Mouse (Mus musculus) T-helper 1 cell (primary cell): ENCODE measurements at regions not wholly inside any gene's neighbourhood (a gene's known extent, or its start where the extent isn't known, plus 50 kb on each side); places are given as distances from the start of the nearest gene placed in this dataset.

Source experiments
- in situ Hi-C: fragments of 300-600 bp; cut with MboI, MseI; formaldehyde crosslinking; loops from one replicate; pipeline ENCODE4 v1.15.1; 2025; ENCODE audit warnings: high pct_unique_total_duplicates

DNA sequence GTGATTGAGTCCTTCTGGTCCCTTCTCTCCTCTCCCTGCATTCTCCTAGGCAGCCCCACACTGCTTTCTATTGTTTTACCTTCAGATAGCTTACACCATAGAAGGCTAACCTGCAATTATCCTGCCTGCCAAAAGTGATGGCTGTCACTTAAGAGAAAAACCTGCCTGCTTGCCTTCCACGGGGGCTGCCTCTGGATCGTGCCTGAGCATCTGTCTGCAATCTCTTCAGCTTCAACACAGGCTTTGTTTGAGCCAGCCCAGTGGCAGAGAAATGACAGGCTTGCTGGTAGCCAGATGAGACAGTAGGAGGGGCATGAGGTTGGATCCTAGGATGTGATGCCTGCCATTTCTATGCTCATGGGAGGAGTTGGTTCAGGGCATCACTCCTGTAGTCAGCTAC is 345.2 kb upstream of the Tshz3 start:
- in situ Hi-C loops: no loop called here

DNA sequence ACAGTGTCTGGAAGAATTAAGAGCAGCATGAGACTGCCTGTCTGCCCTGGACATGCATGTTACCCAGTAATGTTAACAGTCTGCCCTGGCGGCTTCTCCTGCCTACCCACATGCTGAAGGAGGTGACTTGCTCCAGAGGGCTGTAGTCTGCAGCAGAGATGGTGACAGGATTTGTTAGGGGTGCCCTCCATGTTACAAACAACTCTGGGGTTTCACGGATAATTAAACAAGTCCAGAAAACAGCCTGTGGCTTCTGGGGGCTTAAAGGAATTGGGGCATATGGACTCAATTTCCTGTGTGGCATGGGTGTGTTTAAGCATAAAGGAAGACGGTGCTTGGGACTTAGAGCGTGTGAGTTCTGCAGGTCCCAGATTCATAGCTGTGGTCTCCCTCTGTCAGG is 347.3 kb upstream of the Tshz3 start:
- in situ Hi-C loops: no loop called here

- in situ Hi-C loops: no loop called here
Observed at GRCm38 (mm10) chr7:36348195-36348594, 349.7 kb upstream of the Tshz3 start.

DNA sequence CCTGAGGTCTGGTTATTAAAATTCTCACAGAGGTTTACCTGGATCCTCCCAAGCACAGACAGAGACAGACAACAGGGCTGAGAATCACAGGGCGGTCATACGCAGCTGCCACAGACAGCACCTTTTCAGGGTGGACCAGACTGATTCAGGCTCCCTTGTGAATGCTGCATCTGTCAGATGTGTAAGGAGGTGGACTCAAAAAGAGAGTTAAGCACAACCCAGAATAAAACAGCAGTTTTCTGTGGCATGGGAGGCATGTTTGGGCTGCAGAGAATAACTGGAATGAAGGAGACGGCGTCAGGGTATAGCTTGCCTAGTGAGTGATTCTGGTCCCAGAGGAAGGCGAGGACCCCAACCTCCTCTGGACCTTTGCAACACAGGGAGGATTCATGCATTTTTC is 363.1 kb upstream of the Tshz3 start:
- in situ Hi-C loops: no loop called here

DNA sequence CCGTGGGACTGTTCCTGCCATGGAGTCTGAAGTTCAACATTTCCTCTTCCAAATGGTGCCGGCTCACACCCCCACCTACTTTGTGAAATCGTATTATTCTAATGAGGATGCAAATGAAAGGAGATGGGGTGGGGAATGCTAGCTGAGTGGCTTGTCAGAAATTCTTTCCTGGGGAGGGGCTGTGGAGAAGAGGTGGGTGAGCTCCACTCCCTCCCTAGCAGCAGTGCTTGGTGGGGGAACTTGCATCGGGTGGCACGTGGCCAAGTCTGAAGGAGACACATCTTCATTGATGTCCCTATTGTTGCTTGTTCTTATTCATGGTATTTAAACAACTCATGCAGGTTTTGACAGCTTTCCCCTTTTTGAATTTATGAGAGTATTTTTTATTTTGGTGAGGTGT is 363.8 kb upstream of the Tshz3 start:
- in situ Hi-C loops: no loop called here

GRCm38 (mm10) chr7:36332633-36333032 is 365.3 kb upstream of the Tshz3 start:
- in situ Hi-C loops: no loop called here

DNA sequence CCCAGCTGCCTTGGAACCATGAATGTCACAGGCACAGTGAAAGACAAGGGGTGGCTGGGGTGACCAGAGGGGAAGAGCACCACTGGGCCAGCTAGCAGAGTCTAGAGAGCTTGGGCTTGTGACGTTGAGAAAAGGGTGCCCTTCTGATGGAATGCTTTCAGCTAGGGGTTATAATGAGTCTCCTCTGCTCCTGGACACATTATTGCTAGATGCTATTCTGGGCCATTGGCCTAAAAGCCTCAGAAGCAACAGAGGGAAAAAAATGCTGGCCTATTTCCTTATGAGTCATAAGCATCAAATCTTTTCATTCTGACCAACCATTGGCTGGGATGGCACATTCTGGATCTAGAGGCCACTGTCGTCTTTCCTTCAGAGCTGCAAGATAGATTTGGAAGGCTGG is 369.8 kb upstream of the Tshz3 start:
- in situ Hi-C loops: no loop called here

- in situ Hi-C loops: no loop called here
Observed at GRCm38 (mm10) chr7:36324035-36324434, 373.9 kb upstream of the Tshz3 start.

DNA sequence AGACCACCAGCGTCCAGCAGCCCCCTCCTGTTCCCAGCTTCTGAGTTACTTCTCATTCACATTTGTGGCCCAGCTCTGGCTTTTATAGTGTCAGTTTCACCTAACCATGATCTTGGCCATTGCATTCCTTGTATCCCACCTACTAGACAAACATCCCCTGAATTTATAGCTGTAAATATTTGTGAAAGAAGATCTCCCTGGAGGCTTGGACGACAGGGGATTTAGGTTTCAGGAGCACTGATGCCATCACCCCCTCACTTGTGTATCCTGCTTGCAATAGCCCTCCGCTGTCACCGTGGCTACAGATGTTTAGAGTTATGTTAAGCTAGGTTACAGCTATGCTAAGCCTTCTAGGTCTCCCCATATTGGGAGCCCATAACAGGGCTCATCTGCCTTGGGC is 375.7 kb upstream of the Tshz3 start:
- in situ Hi-C loops: no loop called here

DNA sequence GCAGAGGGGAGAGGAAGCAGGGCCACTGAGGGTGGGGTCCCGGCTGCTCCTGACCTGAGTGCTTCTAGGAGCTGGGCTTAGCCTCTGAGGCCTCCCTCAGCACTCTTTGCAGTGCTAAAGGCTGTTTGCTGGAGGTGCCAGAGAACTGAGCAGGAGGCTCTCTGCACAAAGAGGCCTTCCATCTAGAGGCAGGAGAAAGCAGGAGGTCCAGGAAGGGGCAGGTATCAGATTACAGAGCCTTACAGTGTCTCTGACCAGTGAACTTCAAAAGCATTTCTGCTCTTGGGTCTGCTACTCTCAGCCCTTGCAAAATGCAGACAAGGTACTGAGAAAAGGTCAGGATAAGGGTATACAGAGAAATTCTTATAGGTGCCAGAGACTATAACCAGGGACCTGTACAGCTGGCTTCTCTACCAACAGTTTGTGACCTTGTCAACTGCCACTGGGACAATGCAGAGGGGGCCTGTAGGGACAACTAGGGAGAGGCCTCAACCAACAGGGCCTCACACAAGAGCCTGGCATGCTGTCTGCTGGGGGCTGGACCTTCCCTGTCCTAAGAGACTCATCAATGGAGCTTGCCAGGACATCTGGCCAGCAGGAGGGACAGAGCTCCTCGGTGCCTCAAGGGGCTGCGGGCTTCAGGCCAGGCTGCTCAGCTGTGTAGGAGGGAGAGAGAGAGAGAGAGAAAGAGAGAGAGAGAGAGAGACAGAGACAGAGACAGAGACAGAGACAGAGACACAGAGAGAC is 380.3 kb upstream of the Tshz3 start:
- in situ Hi-C loops: no loop called here

GRCm38 (mm10) chr7:36313751-36314150 is 384.2 kb upstream of the Tshz3 start:
- in situ Hi-C loops: no loop called here

DNA sequence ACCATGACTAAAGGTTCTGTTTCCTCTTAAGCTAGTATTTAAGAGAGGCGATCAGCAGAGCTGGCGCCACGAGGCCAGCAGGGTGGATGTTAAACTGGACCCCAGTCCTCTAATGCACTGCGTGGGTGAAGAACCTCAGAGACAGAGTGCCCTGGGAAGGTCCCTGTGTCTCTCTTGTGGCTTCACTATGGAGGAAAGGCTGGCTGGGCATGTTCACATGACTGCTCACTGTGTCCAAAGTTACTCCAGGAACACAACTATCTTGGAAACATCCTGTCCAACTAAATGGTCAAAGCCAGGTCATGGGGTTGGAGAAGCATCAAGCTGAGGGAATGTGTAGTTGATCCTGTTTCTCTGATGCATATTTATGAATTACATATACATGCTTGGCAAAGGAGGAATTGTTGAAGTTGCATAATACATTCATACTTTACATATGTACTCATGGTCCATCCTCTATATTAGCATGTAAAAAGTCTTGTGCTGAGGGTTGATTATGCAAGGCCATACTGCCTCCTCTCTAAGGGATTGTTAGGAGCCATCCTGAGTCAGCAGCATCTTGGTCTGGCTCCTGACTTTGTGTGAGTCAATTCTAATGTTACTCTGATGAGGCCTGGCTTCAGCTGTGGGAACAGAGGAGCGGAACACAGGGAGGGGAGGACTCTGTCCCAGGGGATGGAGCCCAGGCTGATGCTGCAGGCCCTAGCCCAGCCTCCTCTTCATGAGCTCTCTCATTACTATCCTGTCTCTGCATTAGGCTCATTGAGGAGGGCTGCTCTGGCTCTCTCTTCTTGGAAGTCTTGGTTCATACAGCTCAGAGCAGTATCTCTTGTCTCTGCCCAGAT is 387.9 kb upstream of the Tshz3 start:
- in situ Hi-C loops: no loop called here

GRCm38 (mm10) chr7:36308726-36309125 is 389.2 kb upstream of the Tshz3 start:
- in situ Hi-C loops: no loop called here

DNA sequence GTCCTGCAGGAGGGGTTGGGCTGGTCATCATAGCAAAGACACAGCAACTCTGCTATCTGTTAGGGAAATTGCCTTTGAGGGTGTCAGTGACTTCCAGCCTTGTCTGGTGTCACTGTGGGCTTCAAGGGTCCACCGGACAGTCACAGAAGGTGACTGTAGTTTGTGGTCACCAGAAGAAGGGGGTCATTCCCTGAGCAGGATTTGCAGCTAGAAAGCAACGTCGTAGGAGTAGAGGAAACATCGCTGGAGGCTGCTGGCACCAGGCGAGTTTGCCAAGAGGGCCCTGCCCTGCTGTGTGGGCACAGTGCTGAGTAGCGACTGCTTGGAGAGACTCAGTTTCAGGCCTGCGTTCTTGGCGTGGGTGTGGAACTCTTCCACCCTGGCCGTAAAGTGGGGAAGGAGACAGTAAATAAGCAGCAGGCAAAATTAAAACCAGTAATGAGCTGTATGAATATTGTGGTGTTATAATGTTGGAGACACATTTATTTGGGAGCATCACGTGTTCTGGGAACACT is 389.8 kb upstream of the Tshz3 start:
- in situ Hi-C loops: no loop called here

- in situ Hi-C loops: no loop called here
Observed at GRCm38 (mm10) chr7:36277275-36277674, 420.6 kb upstream of the Tshz3 start.

DNA sequence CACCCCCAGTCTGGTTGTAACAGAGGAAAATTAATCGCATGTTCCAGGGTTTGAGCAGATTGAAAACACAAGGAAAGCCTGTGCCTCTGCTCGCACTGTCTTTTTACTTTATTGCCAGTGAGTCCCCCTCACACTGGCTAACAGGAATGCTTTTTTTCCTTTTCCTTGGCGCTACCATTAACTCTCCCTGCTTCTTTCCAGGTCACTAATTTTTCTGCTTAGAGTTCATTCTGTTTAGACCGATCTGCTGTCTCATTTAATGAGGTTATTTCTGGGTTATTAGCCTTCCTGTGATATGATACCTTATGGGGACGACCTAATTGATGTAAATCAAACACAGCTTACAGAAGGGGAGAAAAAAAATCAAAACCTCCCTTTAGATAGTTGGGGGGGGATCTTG is 429.0 kb upstream of the Tshz3 start:
- in situ Hi-C loops: no loop called here

DNA sequence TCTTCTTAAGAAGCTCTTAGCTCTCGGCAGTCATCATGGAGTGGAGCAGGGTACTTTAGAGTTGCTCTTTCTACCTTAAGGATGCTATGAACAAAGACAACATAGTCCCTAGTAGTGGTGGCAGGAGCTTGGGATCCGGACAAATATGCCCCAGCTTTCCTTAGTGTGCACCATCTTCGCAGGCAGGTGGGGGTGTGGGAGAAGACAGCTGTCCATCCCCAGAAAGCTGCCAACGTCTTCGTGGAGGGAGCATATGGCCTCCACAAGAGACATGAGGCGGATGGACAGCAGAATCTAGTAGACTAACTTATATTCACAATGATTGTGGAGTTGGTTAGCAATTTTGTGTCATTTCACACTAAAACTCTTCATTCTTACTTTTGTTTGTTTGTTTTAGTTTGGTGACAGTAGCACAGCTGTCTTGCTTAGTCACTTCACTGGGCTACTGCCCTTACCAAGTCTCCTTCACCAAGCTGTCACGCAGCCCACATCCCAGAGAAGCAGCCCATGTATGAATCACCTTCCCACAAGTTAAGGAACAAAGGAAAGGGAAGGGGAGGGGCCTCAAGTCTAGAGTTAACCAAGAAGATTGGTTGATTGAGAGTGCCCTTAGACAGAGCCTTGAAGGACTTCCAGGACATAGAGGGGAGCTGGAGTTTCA is 432.6 kb upstream of the Tshz3 start:
- in situ Hi-C loops: no loop called here

DNA sequence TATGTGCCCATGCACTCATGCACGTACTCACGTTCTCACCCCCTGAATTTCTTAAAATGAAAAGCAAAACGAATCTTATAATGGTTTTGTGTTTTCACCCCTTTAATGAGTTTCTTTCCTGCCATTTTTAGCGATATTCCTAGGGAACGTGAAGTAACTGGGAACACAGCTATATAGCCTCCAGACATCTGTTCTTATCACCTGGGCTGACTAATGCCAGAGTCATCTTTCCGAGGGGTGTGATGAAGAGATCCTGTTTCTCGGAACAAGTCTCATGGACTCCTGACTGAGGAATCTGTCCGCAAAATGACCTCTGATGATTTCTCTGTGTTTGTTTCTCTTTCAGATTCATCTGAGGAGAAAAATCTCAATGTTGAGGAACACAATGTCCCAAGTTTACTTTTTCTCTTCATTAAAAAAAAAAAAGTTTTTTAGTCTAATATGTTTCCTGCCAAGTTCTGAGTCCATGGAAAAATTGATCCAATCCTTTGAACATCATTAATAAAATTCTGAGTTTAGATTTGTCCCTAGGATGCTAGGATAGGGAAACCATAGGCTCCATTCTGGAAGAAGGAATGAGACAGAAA is 435.7 kb upstream of the Tshz3 start:
- in situ Hi-C loops: no loop called here

DNA sequence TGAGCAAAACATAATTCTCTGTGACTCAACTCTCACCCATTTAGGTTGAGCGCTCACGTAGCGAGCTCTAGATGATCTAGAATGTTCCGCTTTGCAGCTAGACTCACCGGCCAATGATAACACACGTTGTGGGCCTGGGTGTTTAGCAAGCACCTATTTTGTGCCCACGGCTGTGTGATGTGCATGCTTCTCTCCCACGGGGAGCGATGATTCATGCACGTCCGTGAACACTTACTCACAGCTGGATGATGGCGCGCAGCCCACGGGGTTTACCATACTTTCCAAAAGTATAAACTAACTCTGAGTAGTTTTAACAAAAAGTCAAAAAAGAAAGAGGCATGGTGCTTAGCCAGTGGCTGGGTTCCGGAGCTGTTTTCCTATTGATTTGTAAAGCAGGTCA is 440.8 kb upstream of the Tshz3 start:
- in situ Hi-C loops: no loop called here

GRCm38 (mm10) chr7:36247356-36247755 is 444.6 kb upstream of the Zfp507 start:
- in situ Hi-C loops: no loop called here

DNA sequence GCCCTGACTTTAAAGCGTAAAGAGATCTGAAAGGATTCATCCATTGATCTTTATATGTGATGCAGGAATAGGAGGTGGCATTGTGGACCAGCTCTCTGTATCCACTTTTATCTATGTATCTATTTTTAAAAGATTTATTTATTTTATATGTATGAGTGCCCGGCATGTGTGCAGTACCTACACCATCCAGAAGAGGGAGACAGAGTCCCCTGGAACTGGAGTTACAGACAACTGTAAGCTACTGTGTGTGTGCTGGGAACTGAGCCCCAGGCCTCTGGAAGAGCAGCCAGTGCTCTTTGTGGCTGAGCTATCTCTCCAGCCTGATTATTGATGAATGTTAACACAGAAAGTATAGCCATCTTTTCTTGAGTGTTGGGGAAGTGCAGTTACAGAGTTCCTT is 433.9 kb upstream of the Zfp507 start:
- in situ Hi-C loops: no loop called here

- in situ Hi-C loops: no loop called here
Observed at GRCm38 (mm10) chr7:36229031-36229430, 426.2 kb upstream of the Zfp507 start.
